Mouse (Mus musculus): ENCODE results near the gene Zgrf1.

The Zgrf1 gene

GRCm38 (mm10) chr3:127552973-127553719 lies at the start of gene Zgrf1, which contains the start of gene Larp7:
Gene Zgrf1, plus strand, starts transcription at chr3:127553489.
Gene Larp7, minus strand, starts transcription at chr3:127553349.
- DNase-seq (ENCODE audit: low read depth) = peak; percentile 97

GRCm38 (mm10) chr3:127507878-127508783 lies 45.2 kb upstream of the Zgrf1 start:
- DNase-seq (ENCODE audit: low read depth) = no peak

GRCm38 (mm10) chr3:127511786-127512746 lies 41.2 kb upstream of the Zgrf1 start:
- no peak for DNase-seq (ENCODE audit: low read depth)

- no peak for DNase-seq (ENCODE audit: low read depth)
Measured at GRCm38 (mm10) chr3:127512794-127513335, 40.4 kb upstream of the Zgrf1 start.

- no peak for DNase-seq (ENCODE audit: low read depth)
Measured at GRCm38 (mm10) chr3:127513699-127514098, 39.6 kb upstream of the Zgrf1 start.

GRCm38 (mm10) chr3:127515251-127515650 lies 38.0 kb upstream of the Zgrf1 start:
- no peak for DNase-seq (ENCODE audit: low read depth)

- no peak for DNase-seq (ENCODE audit: low read depth)
Measured at GRCm38 (mm10) chr3:127520300-127520699, 33.0 kb upstream of the Zgrf1 start.

- DNase-seq (ENCODE audit: low read depth) = no peak
Measured at GRCm38 (mm10) chr3:127521156-127521555, 32.1 kb upstream of the Zgrf1 start.

- no peak for DNase-seq (ENCODE audit: low read depth)
Measured at GRCm38 (mm10) chr3:127525188-127525819, 28.0 kb upstream of the Zgrf1 start.

- peak; percentile 4 for DNase-seq (ENCODE audit: low read depth)
Measured at GRCm38 (mm10) chr3:127527465-127528034, 25.7 kb upstream of the Zgrf1 start.

GRCm38 (mm10) chr3:127529210-127529609 lies 24.1 kb upstream of the Zgrf1 start:
- no peak for DNase-seq (ENCODE audit: low read depth)

- DNase-seq (ENCODE audit: low read depth) = no peak
Measured at GRCm38 (mm10) chr3:127529824-127530223, 23.5 kb upstream of the Zgrf1 start.

GRCm38 (mm10) chr3:127530293-127530692 lies 23.0 kb upstream of the Zgrf1 start:
- DNase-seq (ENCODE audit: low read depth) = no peak

GRCm38 (mm10) chr3:127539193-127539592 lies 14.1 kb upstream of the Zgrf1 start:
- DNase-seq (ENCODE audit: low read depth) = no peak

- DNase-seq (ENCODE audit: low read depth) = no peak
Measured at GRCm38 (mm10) chr3:127543976-127544375, 9.3 kb upstream of the Zgrf1 start.

GRCm38 (mm10) chr3:127544610-127545121 lies 8.6 kb upstream of the Zgrf1 start:
- no peak for DNase-seq (ENCODE audit: low read depth)

GRCm38 (mm10) chr3:127547882-127548281 lies 5.4 kb upstream of the Zgrf1 start:
- DNase-seq (ENCODE audit: low read depth) = no peak

- no peak for DNase-seq (ENCODE audit: low read depth)
Measured at GRCm38 (mm10) chr3:127552434-127552972, 786 bp upstream of the Zgrf1 start.

GRCm38 (mm10) chr3:127553720-127554043 lies 393 bp downstream of the Zgrf1 start:
- DNase-seq (ENCODE audit: low read depth) = no peak

GRCm38 (mm10) chr3:127554723-127555122 lies 1.4 kb downstream of the Zgrf1 start:
- DNase-seq (ENCODE audit: low read depth) = no peak

Data from fibroblast of lung, adult 2 months (primary cell).